Mouse (Mus musculus): ENCODE measurements around the gene Rpl7l1.
"Not testable (repeated sequence)": the region's sequence is repeated elsewhere in the genome, so short reads cannot be mapped to it uniquely, and the experiment has no call there.

Gene Rpl7l1

GRCm38 (mm10) chr17:46782341-46783221, at the start of gene Rpl7l1:
TSS of gene Rpl7l1 (minus strand) at chr17:46782672.
- peak; percentile 89 to 91 for DNase-seq (ENCODE audit: low spot score in 2 of 2)

DNA sequence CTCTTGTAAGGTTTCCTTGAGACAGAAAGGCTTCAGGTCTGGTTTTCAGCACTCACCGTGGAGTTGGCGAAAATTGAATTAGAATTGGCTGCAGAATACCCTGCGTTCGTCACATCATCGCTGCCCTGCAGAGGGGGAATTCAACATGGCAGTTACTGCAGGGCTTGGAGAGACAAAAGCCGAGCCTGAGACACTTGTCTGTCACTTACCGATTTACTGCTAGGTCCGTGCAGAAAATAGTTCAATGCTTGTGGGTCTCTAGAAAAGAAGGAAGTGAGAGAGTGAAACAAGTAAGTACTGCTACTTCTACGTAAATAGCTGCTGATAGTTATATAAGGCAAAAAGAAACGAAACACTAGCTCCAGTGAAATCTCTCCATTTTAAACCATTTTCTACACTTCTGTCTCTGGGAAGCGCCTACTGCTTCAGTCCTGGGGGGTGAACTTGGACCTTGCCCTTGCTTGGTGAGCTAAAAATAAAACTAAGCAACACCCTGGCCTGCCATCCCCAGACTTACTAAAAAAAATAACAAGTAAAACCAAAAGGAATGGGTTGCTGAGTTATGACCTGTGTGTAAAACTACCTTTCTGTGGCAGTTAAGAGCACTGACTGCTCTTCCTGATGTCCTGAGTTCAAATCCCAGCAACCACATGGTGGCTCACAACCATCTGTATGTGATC, 47.5 kb upstream of the Rpl7l1 start:
- DNase-seq (ENCODE audit: low spot score in 2 of 2) = no peak

DNA sequence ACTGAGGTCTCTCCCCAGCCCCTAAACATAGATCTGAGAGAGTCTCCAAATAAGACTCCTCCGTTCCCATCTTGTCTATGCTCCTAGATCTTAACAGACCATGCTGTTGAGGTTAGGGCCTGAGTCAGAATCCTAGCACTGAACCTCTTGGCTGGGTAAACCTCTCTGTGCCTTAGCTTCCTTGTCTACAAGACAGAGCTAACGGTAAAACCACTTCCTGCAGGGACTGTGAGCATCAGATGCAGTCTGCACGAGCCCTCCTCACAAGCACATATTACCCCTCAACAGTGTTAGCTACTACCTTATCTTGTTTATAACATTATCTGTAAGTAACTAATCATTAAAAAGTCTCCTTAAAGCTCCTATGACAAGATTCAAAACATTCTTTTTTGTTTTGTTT, 46.5 kb upstream of the Rpl7l1 start:
- DNase-seq (ENCODE audit: low spot score in 2 of 2) = peak; percentile 71 to 72

DNA sequence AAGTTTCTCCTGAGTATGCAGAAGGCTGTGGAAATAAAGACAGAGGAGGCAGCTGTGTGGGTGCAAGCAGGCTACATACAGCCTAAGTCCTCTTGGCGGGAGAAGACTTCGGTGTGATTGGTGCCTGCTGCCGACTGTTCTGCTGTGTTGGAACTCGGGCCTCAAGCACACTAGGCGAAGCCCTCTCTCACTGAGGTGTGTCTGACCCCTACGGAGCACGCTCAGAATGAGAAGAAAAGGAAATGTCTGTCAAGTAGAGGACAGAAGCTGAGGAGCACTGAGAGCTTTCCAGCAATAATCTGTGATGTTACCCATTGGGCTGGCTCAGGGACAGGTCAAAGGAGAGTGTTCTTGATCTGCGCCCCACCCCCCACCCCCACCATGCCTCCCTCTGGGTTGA, 40.6 kb upstream of the Rpl7l1 start:
- DNase-seq (ENCODE audit: low spot score in 2 of 2) = no peak

DNA sequence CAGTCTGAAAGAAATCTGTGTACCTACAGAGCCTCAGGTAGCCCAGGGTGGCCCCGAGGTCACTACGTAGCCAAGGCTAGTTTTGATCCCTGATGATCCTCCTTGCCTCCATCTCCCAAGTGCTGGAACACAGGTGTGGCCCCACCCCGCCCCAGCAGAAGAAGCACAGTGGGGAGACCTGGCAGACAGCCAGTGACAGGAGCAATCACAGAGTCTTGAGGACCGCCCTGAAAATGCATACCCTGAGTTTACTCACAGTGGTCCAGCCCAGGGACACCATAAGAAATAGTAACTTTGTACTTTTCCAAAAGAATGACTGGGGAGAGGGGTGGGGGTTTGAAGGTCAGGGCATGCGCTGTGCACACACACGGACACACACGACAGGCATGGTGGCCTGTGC, 38.2 kb upstream of the Rpl7l1 start:
- no peak for DNase-seq (ENCODE audit: low spot score in 2 of 2)

- no peak for DNase-seq (ENCODE audit: low spot score in 2 of 2)
These were observed 35.3 kb upstream of the Rpl7l1 start for GRCm38 (mm10) chr17:46817734-46818158.

DNA sequence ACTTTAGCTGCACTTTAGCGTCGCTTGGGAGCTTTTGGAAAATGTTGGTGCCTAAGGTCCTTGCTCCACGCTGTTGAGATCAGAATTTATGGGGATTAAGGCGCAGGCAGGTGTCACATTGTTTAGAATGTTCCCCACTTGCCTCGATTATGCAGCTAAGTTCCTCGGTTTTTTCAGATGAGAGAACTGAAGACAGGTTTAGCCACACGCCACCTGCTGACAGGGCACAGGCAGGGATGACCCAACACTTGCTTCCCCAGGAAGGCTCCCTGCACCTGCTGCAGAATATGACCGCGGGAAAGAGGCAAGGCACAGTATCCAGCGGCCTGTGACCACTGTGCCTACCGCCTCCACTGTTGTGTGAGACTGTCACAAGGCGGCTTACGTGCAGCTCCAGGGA, 33.8 kb upstream of the Rpl7l1 start:
- DNase-seq (ENCODE audit: low spot score in 2 of 2) = no peak

GRCm38 (mm10) chr17:46814497-46814896, 32.0 kb upstream of the Rpl7l1 start:
- no peak for DNase-seq (ENCODE audit: low spot score in 2 of 2)

GRCm38 (mm10) chr17:46813637-46814036, 31.2 kb upstream of the Rpl7l1 start:
- DNase-seq (ENCODE audit: low spot score in 2 of 2) = no peak

DNA sequence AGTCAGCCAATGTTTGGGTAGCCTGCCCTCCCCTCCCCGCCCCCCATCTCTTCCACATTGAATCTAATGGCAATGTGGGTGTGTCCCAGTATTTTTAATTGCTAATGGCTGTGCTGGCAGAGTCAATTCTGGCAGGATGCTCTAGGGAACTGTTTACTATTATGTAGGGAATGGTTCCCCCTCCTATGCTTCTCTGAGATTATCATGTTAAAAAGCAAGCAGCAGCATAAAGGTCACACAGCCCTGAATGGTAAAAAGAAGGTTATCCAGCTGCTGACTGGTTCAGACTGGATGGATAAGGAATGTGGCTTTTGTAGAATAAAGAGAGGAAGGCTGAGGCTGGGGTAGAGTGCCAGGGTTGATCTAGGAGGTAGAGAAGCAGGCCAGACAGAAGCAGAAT, 30.0 kb upstream of the Rpl7l1 start:
- DNase-seq (ENCODE audit: low spot score in 2 of 2) = no peak

- DNase-seq (ENCODE audit: low spot score in 2 of 2) = no peak
These were observed 28.2 kb upstream of the Rpl7l1 start for GRCm38 (mm10) chr17:46810672-46811071.

DNA sequence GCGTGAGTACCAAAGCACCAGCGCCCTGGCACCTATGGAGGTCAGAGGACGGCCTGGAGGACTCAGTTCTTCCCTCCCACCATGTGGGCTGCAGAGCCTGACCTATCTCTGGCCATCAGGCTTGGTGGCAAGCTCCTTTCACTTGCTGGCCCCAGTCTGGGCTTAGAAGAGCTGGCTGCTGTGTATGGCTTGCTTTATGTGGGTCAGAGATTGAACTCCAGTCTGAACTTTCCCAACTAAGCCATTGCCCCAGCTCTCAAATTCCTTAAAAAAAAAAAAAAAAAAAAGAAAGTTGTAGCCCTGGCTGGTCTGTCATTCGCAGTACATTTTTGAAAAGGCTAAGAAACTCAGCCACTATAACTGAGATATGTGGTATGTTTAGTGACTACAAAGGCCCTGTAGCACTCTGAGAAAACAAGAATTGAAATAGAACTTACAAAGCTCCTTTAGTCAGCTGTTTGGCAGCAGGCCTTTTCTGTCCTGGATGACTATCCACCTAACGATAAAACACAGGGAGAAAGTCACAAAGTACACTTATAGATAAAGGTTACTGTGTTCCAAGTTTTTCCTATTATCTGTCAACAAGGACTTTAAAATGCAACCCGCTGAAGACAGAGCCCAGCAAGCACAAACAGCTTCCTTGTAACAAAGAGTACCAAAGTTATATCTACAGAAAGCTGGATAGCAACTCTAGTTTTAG, 26.8 kb upstream of the Rpl7l1 start:
- no peak for DNase-seq (ENCODE audit: low spot score in 2 of 2)

GRCm38 (mm10) chr17:46808376-46808775, 25.9 kb upstream of the Rpl7l1 start:
- DNase-seq (ENCODE audit: low spot score in 2 of 2) = no peak

DNA sequence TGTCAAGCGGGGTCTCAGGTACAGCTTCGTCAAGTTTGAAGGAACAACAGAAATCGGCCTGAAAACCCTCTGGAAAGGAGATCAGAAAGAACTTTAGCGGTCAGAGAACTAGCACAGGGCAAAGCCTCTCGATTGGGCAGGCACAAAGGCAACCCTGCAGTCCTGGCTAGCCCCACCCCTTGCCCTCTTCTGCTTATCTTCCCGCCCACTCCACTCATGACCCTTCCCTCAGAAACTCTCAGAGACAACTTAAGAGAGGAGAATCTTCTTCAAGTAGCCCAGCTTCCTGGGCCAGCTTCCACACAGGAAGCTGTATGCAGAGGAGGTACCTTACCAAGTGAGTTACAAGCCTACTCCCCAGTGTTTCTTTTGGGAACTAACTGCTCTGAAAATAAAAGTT, 19.3 kb upstream of the Rpl7l1 start:
- no peak for DNase-seq (ENCODE audit: low spot score in 2 of 2)

- DNase-seq (ENCODE audit: low spot score in 2 of 2) = no peak
These were observed 17.2 kb upstream of the Rpl7l1 start for GRCm38 (mm10) chr17:46799680-46800079.

GRCm38 (mm10) chr17:46797386-46797785, 14.9 kb upstream of the Rpl7l1 start:
- no peak for DNase-seq (ENCODE audit: low spot score in 2 of 2)

- no peak for DNase-seq (ENCODE audit: low spot score in 2 of 2)
These were observed 14.3 kb upstream of the Rpl7l1 start for GRCm38 (mm10) chr17:46796743-46797142.

DNA sequence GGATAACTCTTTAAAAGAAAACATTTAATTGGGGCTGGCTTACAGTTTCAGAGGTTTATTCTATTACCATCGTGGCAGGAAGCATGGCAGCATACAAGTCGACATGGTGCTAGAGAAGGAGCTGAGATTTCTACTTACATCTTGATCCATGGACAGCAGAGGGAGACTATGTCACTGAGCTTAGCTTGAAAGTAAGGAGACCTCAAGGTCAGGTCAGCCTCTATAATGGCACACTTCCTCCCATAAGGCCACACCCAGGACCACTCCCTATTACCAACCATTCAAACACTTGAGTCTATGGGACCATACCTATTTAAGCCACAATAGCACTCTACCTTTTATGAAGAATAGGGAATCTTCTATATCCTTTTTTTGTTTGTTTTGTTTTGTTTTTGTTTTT, 10.5 kb upstream of the Rpl7l1 start:
- no peak for DNase-seq (ENCODE audit: low spot score in 2 of 2)

- not testable (repeated sequence) for DNase-seq (ENCODE audit: low spot score in 2 of 2)
These were observed 5.5 kb upstream of the Rpl7l1 start for GRCm38 (mm10) chr17:46787974-46788373.

- no peak for DNase-seq (ENCODE audit: low spot score in 2 of 2)
These were observed 4.5 kb upstream of the Rpl7l1 start for GRCm38 (mm10) chr17:46786952-46787351.

GRCm38 (mm10) chr17:46783222-46783565, 722 bp upstream of the Rpl7l1 start:
- no peak for DNase-seq (ENCODE audit: low spot score in 2 of 2)

GRCm38 (mm10) chr17:46781876-46782275, 596 bp downstream of the Rpl7l1 start:
- no peak for DNase-seq (ENCODE audit: low spot score in 2 of 2)

GRCm38 (mm10) chr17:46776087-46776486, 6.4 kb downstream of the Rpl7l1 start:
- DNase-seq (ENCODE audit: low spot score in 2 of 2) = no peak
